Mouse (Mus musculus) CH12.LX (cell line): ENCODE measurements around the gene Lrrc75b. TPM values are rescaled to one million over a fixed set of nuclear protein-coding genes. Genes with fewer than 3 reads are reported as not detected.

Source experiments
- DNase-seq: peaks from one replicate; pipeline ENCODE4 v3.0.0-alpha.2; 2013; ENCODE audit errors: extremely low read depth
- H3K27ac ChIP-seq: 2 replicates; pipeline ENCODE4 v1.5.1; 2012; ENCODE audit warnings: low read depth, mild to moderate bottlenecking, control low read depth, moderate library complexity; ENCODE audit not compliant: insufficient read depth
- H3K27me3 ChIP-seq: replicated peaks from 2 replicates; pipeline ENCODE3; 2012; ENCODE audit warnings: inconsistent platforms
- H3K36me3 ChIP-seq, 2 experiments: replicated peaks in 1 of 2; 2 replicates each; pipeline versions ENCODE3 to v1.6.1; 2012; ENCODE audit warnings: inconsistent platforms in 1 of 2, low read length in 1 of 2, mild to moderate bottlenecking in 1 of 2, mixed read lengths in 1 of 2, moderate library complexity in 1 of 2; ENCODE audit not compliant: control insufficient read depth in 1 of 2, insufficient read depth in 1 of 2
- H3K4me1 ChIP-seq, 2 experiments: 2 replicates each; pipeline ENCODE4 v1.6.1; 2012; ENCODE audit warnings: inconsistent platforms in 1 of 2, moderate library complexity in 1 of 2; ENCODE audit not compliant: insufficient read depth in 2 of 2, control insufficient read depth in 1 of 2
- H3K4me2 ChIP-seq: 2 replicates; pipeline ENCODE4 v1.6.1; 2012; ENCODE audit warnings: low read depth, mild to moderate bottlenecking, control low read depth; ENCODE audit not compliant: poor library complexity, insufficient read depth, severe bottlenecking
- H3K4me3 ChIP-seq, 3 experiments: fragments of 150-350 bp in 1 of 3; sonication (generic) in 1 of 3; replicated peaks in 1 of 3; 2 replicates each; pipeline versions ENCODE3 to v1.5.1; 2011 to 2012; ENCODE audit warnings: low read depth in 2 of 3, low read length in 2 of 3, mild to moderate bottlenecking in 2 of 3, moderate library complexity in 2 of 3, control low read depth in 1 of 3, improper control_type of control experiment in 1 of 3, inconsistent platforms in 1 of 3, mixed read lengths in 1 of 3; ENCODE audit not compliant: poor library complexity in 1 of 3
- H3K79me2 ChIP-seq: replicated peaks from 2 replicates; pipeline ENCODE4 v1.6.1; 2012; ENCODE audit warnings: mild to moderate bottlenecking, moderate library complexity; ENCODE audit not compliant: control insufficient read depth, poor library complexity, insufficient read depth, severe bottlenecking; ENCODE audit errors: extremely low read depth
- H3K9ac ChIP-seq: 2 replicates; pipeline ENCODE4 v1.6.1; 2012; ENCODE audit warnings: low read depth, mild to moderate bottlenecking, control low read depth, moderate library complexity; ENCODE audit not compliant: insufficient read depth
- H3K9me3 ChIP-seq: replicated peaks from 2 replicates; pipeline ENCODE3; 2012; ENCODE audit warnings: low read length, inconsistent platforms, mixed read lengths
- BHLHE40 ChIP-seq: IDR thresholded peaks from 2 replicates; pipeline ENCODE4 v1.6.1; 2011; ENCODE audit warnings: mild to moderate bottlenecking, low read depth, low read length, improper control_type of control experiment
- E2F4 ChIP-seq: IDR thresholded peaks from 2 replicates; pipeline ENCODE4 v1.6.1; 2011; ENCODE audit warnings: low read depth, low read length, improper control_type of control experiment; ENCODE audit not compliant: insufficient replicate concordance
- ELF1 ChIP-seq: IDR thresholded peaks from 2 replicates; pipeline ENCODE4 v1.6.1; 2014; ENCODE audit warnings: low read depth, mild to moderate bottlenecking, inconsistent platforms, low read length, improper control_type of control experiment
- HCFC1 ChIP-seq: IDR thresholded peaks from 2 replicates; pipeline ENCODE4 v1.6.1; 2012; ENCODE audit warnings: low read depth, mild to moderate bottlenecking, inconsistent platforms, low read length, improper control_type of control experiment
- JUND ChIP-seq: conservative IDR thresholded peaks from 2 replicates; pipeline ENCODE4 v1.6.1; 2011; ENCODE audit warnings: low read depth, low read length, improper control_type of control experiment
- KAT2A ChIP-seq: IDR thresholded peaks from 2 replicates; pipeline ENCODE4 v1.6.1; 2012; ENCODE audit warnings: low read length, improper control_type of control experiment, inconsistent platforms; ENCODE audit not compliant: insufficient replicate concordance
- MAX ChIP-seq: IDR thresholded peaks from 2 replicates; pipeline ENCODE4 v1.6.1; 2011; ENCODE audit warnings: low read length, improper control_type of control experiment
- MAZ ChIP-seq: IDR thresholded peaks from 2 replicates; pipeline ENCODE4 v1.6.1; 2012; ENCODE audit warnings: low read depth, mild to moderate bottlenecking, inconsistent platforms, low read length, improper control_type of control experiment, moderate library complexity
- MEF2A ChIP-seq: IDR thresholded peaks from 2 replicates; pipeline ENCODE4 v1.6.1; 2014; ENCODE audit warnings: low read depth, mild to moderate bottlenecking, inconsistent platforms, low read length, improper control_type of control experiment, borderline replicate concordance
- MXI1 ChIP-seq: IDR thresholded peaks from 2 replicates; pipeline ENCODE4 v1.6.1; 2011; ENCODE audit warnings: mild to moderate bottlenecking, low read depth, low read length, improper control_type of control experiment
- MYC ChIP-seq: IDR thresholded peaks from 2 replicates; pipeline ENCODE4 v1.6.1; 2011; ENCODE audit warnings: low read depth, mild to moderate bottlenecking, improper control_type of control experiment, low read length
- NRF1 ChIP-seq: IDR thresholded peaks from 2 replicates; pipeline ENCODE4 v1.6.1; 2014; ENCODE audit warnings: low read depth, mild to moderate bottlenecking, inconsistent platforms, low read length, improper control_type of control experiment, moderate library complexity
- PAX5 ChIP-seq: IDR thresholded peaks from 2 replicates; pipeline ENCODE4 v1.6.1; 2012; ENCODE audit warnings: low read length, inconsistent platforms, mixed read lengths
- POLR2A ChIP-seq: IDR thresholded peaks from 2 replicates; pipeline ENCODE4 v1.6.1; 2011; ENCODE audit warnings: low read depth, mild to moderate bottlenecking, improper control_type of control experiment, low read length
- POLR2AphosphoS2 ChIP-seq: IDR thresholded peaks from 2 replicates; pipeline ENCODE4 v1.6.1; 2011; ENCODE audit warnings: low read depth, low read length, improper control_type of control experiment
- SMC3 ChIP-seq: IDR thresholded peaks from 2 replicates; pipeline ENCODE4 v1.6.1; 2011; ENCODE audit warnings: low read depth, low read length, improper control_type of control experiment
- TCF12 ChIP-seq: IDR thresholded peaks from 2 replicates; pipeline ENCODE4 v1.6.1; 2014; ENCODE audit warnings: low read depth, mild to moderate bottlenecking, inconsistent platforms, low read length, improper control_type of control experiment
- UBTF ChIP-seq: IDR thresholded peaks from 2 replicates; pipeline ENCODE4 v1.6.1; 2012; ENCODE audit warnings: low read depth, mild to moderate bottlenecking, inconsistent platforms, low read length, improper control_type of control experiment, moderate library complexity
- ZC3H11A ChIP-seq: IDR thresholded peaks from 2 replicates; pipeline ENCODE4 v1.6.1; 2012; ENCODE audit warnings: low read depth, mild to moderate bottlenecking, inconsistent platforms, low read length, improper control_type of control experiment
- ZKSCAN1 ChIP-seq: IDR thresholded peaks from 2 replicates; pipeline ENCODE4 v1.6.1; 2012; ENCODE audit warnings: low read depth, inconsistent platforms, low read length, improper control_type of control experiment, borderline replicate concordance
- dilution Hi-C: fragments of 300-500 bp; cut with MboI; formaldehyde crosslinking; loops from 2 replicates; pipeline ENCODE4 v1.14.3; 2020; ENCODE audit warnings: low sequenced_read_pairs; ENCODE audit not compliant: extremely low pct_unique_long_range_greater_than_20kb, extremely low pct_ligation_motif_present
- in situ Hi-C: fragments of 300-500 bp; cut with MboI; formaldehyde crosslinking; loops from 3 replicates; pipeline ENCODE4 v1.14.3; 2019; ENCODE audit warnings: low sequenced_read_pairs, low pct_ligation_motif_present, low pct_unique_long_range_greater_than_20kb, mixed read lengths
- polyA plus RNA-seq: library from polyadenylated mRNA; unstranded; fragments of >175 nt; gene quantifications from 2 replicates; pipeline ENCODE4 v1.2.1, GENCODE M21; 2012; ENCODE audit warnings: low read depth; ENCODE audit not compliant: insufficient read length
- total RNA-seq, 2 experiments: library from RNA; depleted of rRNA; stranded (reverse); fragments of 300-350 nt in 1 of 2; fragments of >200 nt in 1 of 2; gene quantifications; 2 replicates each; pipeline ENCODE4 v1.2.3; 2012 to 2014

Gene Lrrc75b
- total RNA-seq (2012; rRNA removed) (not detected in 2 replicates), total RNA-seq (2014; rRNA removed) (not detected in 2 replicates), polyA plus RNA-seq (not detected in 2 replicates)

DNA sequence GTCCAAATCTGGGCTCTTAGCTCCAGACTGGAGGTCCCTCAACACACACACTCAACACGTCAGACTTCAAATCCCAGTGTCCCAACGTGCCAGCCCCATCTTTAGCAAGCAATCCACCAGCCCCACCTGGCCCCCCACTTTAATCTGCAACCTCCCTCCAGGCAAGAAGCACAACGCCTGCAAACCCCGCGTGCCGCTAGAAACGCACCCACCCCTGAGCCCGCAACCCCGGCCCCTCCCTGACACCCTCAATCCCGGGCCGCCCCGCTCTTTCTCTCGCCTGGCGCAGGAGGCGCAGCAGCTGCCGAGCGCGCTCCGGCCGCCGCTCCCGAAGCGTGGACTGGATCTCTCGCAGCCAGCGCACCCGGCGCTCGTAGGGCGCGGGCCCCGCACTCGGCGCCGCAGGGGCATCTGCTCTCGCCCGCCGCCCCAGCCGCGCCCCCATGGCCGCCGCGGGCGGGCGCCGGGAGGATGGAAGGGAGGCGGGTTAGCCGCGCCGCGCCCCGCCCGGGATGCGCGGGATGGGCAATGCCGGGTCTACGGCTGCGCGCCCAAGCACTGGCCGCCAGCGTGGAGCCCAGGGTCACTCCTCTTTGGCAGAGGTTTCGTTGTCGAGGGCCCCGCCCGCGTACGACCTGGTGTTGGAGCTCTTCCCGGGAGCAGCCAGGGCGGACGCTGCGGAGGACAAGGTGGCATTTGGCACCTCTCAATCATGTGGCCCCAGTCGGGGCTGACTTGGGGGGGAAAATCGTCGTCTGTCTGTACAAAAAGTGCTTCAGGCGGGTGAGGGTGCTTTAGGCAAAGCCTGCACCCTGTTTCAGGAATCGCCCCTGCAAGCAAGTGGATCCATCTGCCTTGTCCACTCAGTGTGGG lies at the start of gene Lrrc75b:
Lrrc75b (minus strand) TSS at position 655 of the 873 bp plus-strand sequence.
- Histone ChIP-seq H3K4me2 (peak within 1 kb of the TSS; percentile 48), H3K27ac (no peak within 1 kb of the TSS), H3K4me3 (peak within 1 kb of the TSS in 1 of 3 experiments; percentile 15), H3K4me1 (peaks cover 14 to 27% of the 10 kb centered on the region in 2 experiments), H3K27me3 (peaks cover 20% of the 10 kb centered on the region), H3K79me2 (no peaks in the 10 kb centered on the region), H3K9ac (no peak within 1 kb of the TSS), H3K9me3 (no peaks in the 10 kb centered on the region), H3K36me3 (no peaks in the 10 kb centered on the region)
- in situ Hi-C loops (no loop called here), dilution Hi-C loops (no loop called here)
- TF ChIP-seq MYC = no peak
- no peak for TF ChIP-seq MXI1
- TF ChIP-seq ELF1 = no peak
- TF ChIP-seq NRF1 = no peak; the same call in 1 of the 2 replicates
- no peak for TF ChIP-seq MAZ
- TF ChIP-seq BHLHE40 = no peak
- TF ChIP-seq POLR2AphosphoS2 = no peak
- TF ChIP-seq JUND = no peak
- DNase-seq = no peak

- H3K9me3 ChIP-seq = no peaks in the 10 kb centered on the region
- H3K9ac ChIP-seq = no peak overlapping the region
- no peak overlapping the region for H3K27ac ChIP-seq
- TF ChIP-seq POLR2A (no peak), UBTF (no peak), TCF12 (no peak), PAX5 (no peak), JUND (no peak), MAZ (no peak), BHLHE40 (no peak), E2F4 (no peak), SMC3 (no peak), MYC (no peak), KAT2A (no peak), ZC3H11A (no peak), POLR2AphosphoS2 (no peak), HCFC1 (no peak), MEF2A (no peak), MAX (no peak), ZKSCAN1 (no peak)
- H3K79me2 ChIP-seq = no peaks in the 10 kb centered on the region
- H3K36me3 ChIP-seq = no peaks in the 10 kb centered on the region
- H3K4me2 ChIP-seq = no peak overlapping the region
- no peak for DNase-seq
- dilution Hi-C loops (no loop called here), in situ Hi-C loops (no loop called here)
- H3K27me3 ChIP-seq = no peaks in the 10 kb centered on the region
- H3K4me3 ChIP-seq = no peak overlapping the region
- H3K4me1 ChIP-seq = peaks cover 0 to 10% of the 10 kb centered on the region in 2 experiments; a peak in 1 of 4 replicates
These were observed 48.8 kb upstream of the Lrrc75b start for GRCm38 (mm10) chr10:75608975-75609374.
